Mouse (Mus musculus): ENCODE data around the gene Nr1h4.

GRCm38 (mm10) chr10:89484907-89485306 is 48.5 kb downstream of the Nr1h4 start:
- no peak for TF ChIP-seq CTCF (IDR thresholded peaks at IDR 0.05; ENCODE audit: extremely low read depth, insufficient read length, insufficient replicate concordance, low read depth, low read length)
- TF ChIP-seq POLR2A (IDR thresholded peaks at IDR 0.05; ENCODE audit: low read depth, low read length) = no peak

Measured in small intestine, adult 2 months (tissue).